Mouse (Mus musculus): ENCODE measurements around the gene Lpo. TPM values are rescaled to one million over a fixed set of nuclear protein-coding genes. Genes with fewer than 3 reads are reported as not detected.

The Lpo gene
- polyA plus RNA-seq, 1 experiment from 2014 or later, result 2.0 TPM

- Histone ChIP-seq H3K27me3 (ENCODE audit: insufficient read depth, low read length) (no peaks in the 10 kb centered on the region), H3K36me3 (ENCODE audit: insufficient read depth, low read length) (no peaks in the 10 kb centered on the region), H3K4me3 (replicated peaks; ENCODE audit: low read depth, low read length) (no peak overlapping the region), H3K9ac (ENCODE audit: low read depth, low read length) (no peak overlapping the region), H3K4me1 (replicated peaks; ENCODE audit: insufficient read depth, low read length) (no peaks in the 10 kb centered on the region), H3K4me2 (ENCODE audit: low read length) (no peak overlapping the region), H3K9me3 (replicated peaks; ENCODE audit: low read length) (no peaks in the 10 kb centered on the region), H3K27ac (no peak overlapping the region)
- 92% methylated on average over 3 of the region's 3 CpGs for WGBS
- no peak for DNase-seq (ENCODE audit: low spot score)
- TF ChIP-seq CTCF (IDR thresholded peaks at IDR 0.05; ENCODE audit: low read depth), result no peak
- ATAC-seq (replicated peaks; ENCODE audit: low FRiP score, low read depth), result no peak
Observed at GRCm38 (mm10) chr11:87772354-87772753, 55.7 kb downstream of the Lpo start.

- no peak overlapping the region for H3K4me2 ChIP-seq (ENCODE audit: low read length)
- H3K27me3 ChIP-seq (ENCODE audit: insufficient read depth, low read length), result peaks cover 6% of the 10 kb centered on the region; the same call in 1 of the 2 replicates
- 64% methylated on average over 3 of the region's 3 CpGs for WGBS
- no peaks in the 10 kb centered on the region for H3K9me3 ChIP-seq (replicated peaks; ENCODE audit: low read length)
- no peak overlapping the region for H3K4me3 ChIP-seq (replicated peaks; ENCODE audit: low read depth, low read length)
- TF ChIP-seq CTCF (IDR thresholded peaks at IDR 0.05; ENCODE audit: low read depth), result peak; percentile 96
- DNase-seq (ENCODE audit: low spot score) (peak; percentile 54), ATAC-seq (replicated peaks; ENCODE audit: low FRiP score, low read depth) (no peak)
- no peak overlapping the region for H3K9ac ChIP-seq (ENCODE audit: low read depth, low read length)
- H3K27ac ChIP-seq, result no peak overlapping the region
- no peaks in the 10 kb centered on the region for H3K36me3 ChIP-seq (ENCODE audit: insufficient read depth, low read length)
- no peaks in the 10 kb centered on the region for H3K4me1 ChIP-seq (replicated peaks; ENCODE audit: insufficient read depth, low read length)
Observed at GRCm38 (mm10) chr11:87770989-87771388, 57.1 kb downstream of the Lpo start.

- Histone ChIP-seq H3K4me1 (replicated peaks; ENCODE audit: insufficient read depth, low read length) (peaks cover 8% of the 10 kb centered on the region; the same call in 1 of the 2 replicates), H3K27me3 (ENCODE audit: insufficient read depth, low read length) (peaks cover 17% of the 10 kb centered on the region; the same call in 1 of the 2 replicates), H3K9ac (ENCODE audit: low read depth, low read length) (no peak overlapping the region), H3K4me3 (replicated peaks; ENCODE audit: low read depth, low read length) (no peak overlapping the region), H3K9me3 (replicated peaks; ENCODE audit: low read length) (no peaks in the 10 kb centered on the region), H3K27ac (no peak overlapping the region), H3K36me3 (ENCODE audit: insufficient read depth, low read length) (no peaks in the 10 kb centered on the region), H3K4me2 (ENCODE audit: low read length) (no peak overlapping the region)
- 93% methylated on average over 4 of the region's 4 CpGs for WGBS
- ATAC-seq (replicated peaks; ENCODE audit: low FRiP score, low read depth), result no peak
- TF ChIP-seq CTCF (IDR thresholded peaks at IDR 0.05; ENCODE audit: low read depth), result no peak
- no peak for DNase-seq (ENCODE audit: low spot score)
Observed at GRCm38 (mm10) chr11:87768745-87769144, 59.3 kb downstream of the Lpo start.

GRCm38 (mm10) chr11:87763988-87764876 is 63.9 kb downstream of the Lpo start:
- Histone ChIP-seq H3K9ac (ENCODE audit: low read depth, low read length) (peak overlapping the region; percentile 33), H3K9me3 (replicated peaks; ENCODE audit: low read length) (no peaks in the 10 kb centered on the region), H3K4me1 (replicated peaks; ENCODE audit: insufficient read depth, low read length) (peaks cover 12% of the 10 kb centered on the region; the same call in 1 of the 2 replicates), H3K4me2 (ENCODE audit: low read length) (peak overlapping the region; percentile 67), H3K27ac (no peak overlapping the region), H3K36me3 (ENCODE audit: insufficient read depth, low read length) (no peaks in the 10 kb centered on the region), H3K27me3 (ENCODE audit: insufficient read depth, low read length) (peaks cover 47% of the 10 kb centered on the region), H3K4me3 (replicated peaks; ENCODE audit: low read depth, low read length) (peak overlapping the region; percentile 38)
- ATAC-seq (replicated peaks; ENCODE audit: low FRiP score, low read depth) (peak; percentile 47), DNase-seq (ENCODE audit: low spot score) (peak; percentile 29)
- under 1% methylated on average over 65 of the region's 65 CpGs for WGBS
- TF ChIP-seq CTCF (IDR thresholded peaks at IDR 0.05; ENCODE audit: low read depth), result no peak

DNA sequence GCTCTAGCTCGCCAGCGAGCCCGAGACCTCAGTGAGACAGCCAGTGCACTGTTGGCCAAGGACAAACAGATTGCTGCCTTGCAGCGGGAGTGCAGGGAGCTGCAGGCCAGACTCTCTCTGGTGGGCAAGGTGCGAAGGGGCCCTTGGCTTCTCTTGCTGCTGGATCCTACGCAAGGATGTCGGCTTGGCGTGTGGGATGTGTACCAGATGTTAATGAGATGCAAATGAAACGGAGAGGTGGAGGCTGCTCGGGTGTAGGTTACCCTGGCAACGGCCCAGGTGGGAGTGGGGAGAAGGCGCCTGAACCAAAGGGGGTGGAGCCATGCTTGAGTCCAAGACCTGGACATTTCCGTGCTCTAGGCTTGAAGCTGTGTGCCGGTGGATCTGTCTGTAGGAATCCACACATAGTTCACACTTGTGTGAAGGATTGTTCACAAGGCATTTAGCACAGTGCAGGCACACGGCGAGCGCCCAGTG is 64.5 kb downstream of the Lpo start:
- ATAC-seq (replicated peaks; ENCODE audit: low FRiP score, low read depth) (peak; percentile 37; the same call in 1 of the 2 replicates), DNase-seq (ENCODE audit: low spot score) (peak; percentile 64)
- Histone ChIP-seq H3K9me3 (replicated peaks; ENCODE audit: low read length) (no peaks in the 10 kb centered on the region), H3K27me3 (ENCODE audit: insufficient read depth, low read length) (peaks cover 47% of the 10 kb centered on the region), H3K4me3 (replicated peaks; ENCODE audit: low read depth, low read length) (peak overlapping the region; percentile 38), H3K27ac (no peak overlapping the region), H3K4me2 (ENCODE audit: low read length) (peak overlapping the region; percentile 67), H3K36me3 (ENCODE audit: insufficient read depth, low read length) (no peaks in the 10 kb centered on the region), H3K9ac (ENCODE audit: low read depth, low read length) (peak overlapping the region; percentile 33; the same call in 1 of the 2 replicates), H3K4me1 (replicated peaks; ENCODE audit: insufficient read depth, low read length) (peaks cover 12% of the 10 kb centered on the region; the same call in 1 of the 2 replicates)
- WGBS, result 2% methylated on average over 17 of the region's 17 CpGs
- no peak for TF ChIP-seq CTCF (IDR thresholded peaks at IDR 0.05; ENCODE audit: low read depth)

DNA sequence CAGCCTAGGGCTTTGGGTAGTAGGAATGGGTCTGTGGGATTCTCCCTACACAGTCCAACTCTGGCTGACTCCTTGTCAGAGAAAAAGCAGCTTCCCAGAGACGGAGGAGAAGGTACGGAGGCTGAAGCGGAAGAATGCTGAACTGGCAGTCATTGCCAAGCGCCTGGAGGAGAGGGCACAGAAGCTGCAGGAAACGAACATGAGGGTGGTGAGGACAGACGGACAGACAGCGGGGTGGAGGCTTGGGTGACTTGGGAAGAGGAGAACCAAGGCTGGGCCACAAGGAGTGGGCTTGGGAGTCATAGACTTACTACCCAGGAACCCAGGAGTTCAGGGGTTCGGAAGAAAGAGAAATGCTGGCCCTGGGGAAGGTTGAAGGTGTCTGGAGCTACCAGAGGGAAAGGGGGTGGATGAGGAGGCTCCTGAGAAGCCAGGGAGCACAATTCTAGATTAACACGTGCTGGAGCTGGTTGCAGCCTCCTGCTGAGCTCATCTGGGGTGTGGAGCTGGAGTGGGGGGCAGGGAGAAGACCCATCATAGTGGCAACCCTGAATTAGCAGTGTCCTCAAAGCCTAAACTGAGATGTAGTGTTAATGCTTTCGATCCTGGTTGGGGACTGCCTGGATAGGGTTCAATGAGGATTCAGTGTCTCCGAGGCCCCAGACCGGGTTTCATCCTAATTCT is 65.2 kb downstream of the Lpo start:
- Histone ChIP-seq H3K27ac (no peak overlapping the region), H3K36me3 (ENCODE audit: insufficient read depth, low read length) (no peaks in the 10 kb centered on the region), H3K9ac (ENCODE audit: low read depth, low read length) (no peak overlapping the region), H3K4me2 (ENCODE audit: low read length) (0 out of 2 replicates have a peak overlapping the region, but pooled peaks have one; percentile 67), H3K4me3 (replicated peaks; ENCODE audit: low read depth, low read length) (no peak overlapping the region), H3K27me3 (ENCODE audit: insufficient read depth, low read length) (peaks cover 47% of the 10 kb centered on the region), H3K9me3 (replicated peaks; ENCODE audit: low read length) (no peaks in the 10 kb centered on the region), H3K4me1 (replicated peaks; ENCODE audit: insufficient read depth, low read length) (peaks cover 12% of the 10 kb centered on the region; the same call in 1 of the 2 replicates)
- WGBS, result 53% methylated on average over 12 of the region's 12 CpGs
- TF ChIP-seq CTCF (IDR thresholded peaks at IDR 0.05; ENCODE audit: low read depth), result no peak
- ATAC-seq (replicated peaks; ENCODE audit: low FRiP score, low read depth) (no peak), DNase-seq (ENCODE audit: low spot score) (no peak)

Measured in kidney, postnatal 0 days (tissue).